Mouse (Mus musculus) forebrain, embryonic 13.5 days (tissue): Measurements from ENCODE around the gene Jak2. TPM values are rescaled to one million over a fixed set of nuclear protein-coding genes. Genes with fewer than 3 reads are reported as not detected.

Experiments used
- ATAC-seq: fragments of 200-750 bp; cut with Nextera tagmentation; 2 replicates; pipeline ENCODE4 v1.8.0; 2017
- H3K27ac ChIP-seq: fragments of 300-500 bp; sonication (generic); 2 replicates; pipeline ENCODE4 v1.5.1; 2015; ENCODE audit warnings: inconsistent platforms, mild to moderate bottlenecking, moderate library complexity
- H3K27me3 ChIP-seq: fragments of 300-500 bp; sonication (generic); 2 replicates; pipeline ENCODE4 v1.6.1; 2015; ENCODE audit warnings: mild to moderate bottlenecking, inconsistent platforms
- H3K36me3 ChIP-seq: fragments of 300-500 bp; sonication (generic); 2 replicates; pipeline ENCODE4 v1.6.1; 2015; ENCODE audit warnings: mild to moderate bottlenecking, inconsistent platforms; ENCODE audit not compliant: poor library complexity, severe bottlenecking
- H3K4me1 ChIP-seq: fragments of 300-500 bp; sonication (generic); 2 replicates; pipeline ENCODE4 v1.6.1; 2015; ENCODE audit warnings: inconsistent platforms
- H3K4me2 ChIP-seq: fragments of 300-500 bp; sonication (generic); 2 replicates; pipeline ENCODE4 v1.6.1; 2015; ENCODE audit warnings: inconsistent platforms, mild to moderate bottlenecking, moderate library complexity
- H3K4me3 ChIP-seq: fragments of 300-500 bp; sonication (generic); 2 replicates; pipeline ENCODE4 v1.5.1; 2015; ENCODE audit warnings: mild to moderate bottlenecking, inconsistent platforms
- H3K9ac ChIP-seq: fragments of 300-500 bp; sonication (generic); 2 replicates; pipeline ENCODE4 v1.6.1; 2015; ENCODE audit warnings: mild to moderate bottlenecking, inconsistent platforms
- H3K9me3 ChIP-seq: fragments of 300-500 bp; sonication (generic); replicated peaks from 2 replicates; pipeline ENCODE4 v1.6.1; 2016; ENCODE audit warnings: inconsistent platforms
- WGBS: fragments of 180-500 bp; shearing (Covaris S2); methylation state at CpG from one replicate; pipeline ENCODE4 v1.1.7; 2015; 5-methylcytosine and 5-hydroxymethylcytosine counted together
- polyA plus RNA-seq: library from polyadenylated mRNA; unstranded; fragments of >200 nt; fragmentation: Nextera tagmentation; extraction: Ambion mirVana; gene quantifications from 2 replicates; pipeline ENCODE4 v1.2.1, GENCODE M21; 2015

Jak2 gene
- polyA plus RNA-seq, 1 experiment from 2014 or later, result 10.7 TPM

GRCm38 (mm10) chr19:29354895-29355877, 103.6 kb downstream of the Jak2 start:
- WGBS, result 4% methylated on average over 20 of the region's 20 CpGs
- H3K9ac ChIP-seq, result no peak overlapping the region
- peak; percentile 79 for ATAC-seq

GRCm38 (mm10) chr19:29356281-29356680, 104.7 kb downstream of the Jak2 start:
- ATAC-seq, result no peak
- Histone ChIP-seq H3K4me3 (no peak overlapping the region), H3K27ac (no peak overlapping the region), H3K4me1 (peaks cover 16% of the 10 kb centered on the region), H3K36me3 (peaks cover 4% of the 10 kb centered on the region; the same call in 1 of the 2 replicates), H3K9me3 (no peaks in the 10 kb centered on the region), H3K4me2 (no peak overlapping the region), H3K9ac (no peak overlapping the region), H3K27me3 (no peaks in the 10 kb centered on the region)
- 85% methylated on average over 11 of the region's 11 CpGs for WGBS

More at GRCm38 (mm10) chr19:29354895-29355877, 103.6 kb downstream of the Jak2 start:
- H3K27ac ChIP-seq, result no peak overlapping the region
- H3K9me3 ChIP-seq, result no peaks in the 10 kb centered on the region
- H3K4me1 ChIP-seq, result peaks cover 6% of the 10 kb centered on the region; the same call in 1 of the 2 replicates
- H3K36me3 ChIP-seq, result peaks cover 4% of the 10 kb centered on the region
- no peaks in the 10 kb centered on the region for H3K27me3 ChIP-seq
- peak overlapping the region; percentile 29 for H3K4me3 ChIP-seq
- H3K4me2 ChIP-seq, result peak overlapping the region; percentile 60

GRCm38 (mm10) chr19:29360251-29360650, 108.6 kb downstream of the Jak2 start:
- H3K4me1 ChIP-seq, result peaks cover 24% of the 10 kb centered on the region
- no peak overlapping the region for H3K27ac ChIP-seq
- H3K4me3 ChIP-seq, result no peak overlapping the region
- no peak overlapping the region for H3K9ac ChIP-seq
- no peaks in the 10 kb centered on the region for H3K9me3 ChIP-seq
- H3K27me3 ChIP-seq, result no peaks in the 10 kb centered on the region
- no peak for ATAC-seq
- 0 out of 2 replicates have a peak overlapping the region, but pooled peaks have one; percentile 71 for H3K4me2 ChIP-seq
- WGBS, result 87% methylated on average over 5 of the region's 5 CpGs
- H3K36me3 ChIP-seq, result peaks cover 4% of the 10 kb centered on the region; the same call in 1 of the 2 replicates

GRCm38 (mm10) chr19:29361468-29362130, 110.0 kb downstream of the Jak2 start:
- peak; percentile 100 for ATAC-seq
- H3K36me3 ChIP-seq, result peaks cover 2% of the 10 kb centered on the region; the same call in 1 of the 2 replicates
- peaks cover 23% of the 10 kb centered on the region for H3K4me1 ChIP-seq
- no peaks in the 10 kb centered on the region for H3K9me3 ChIP-seq
- H3K9ac ChIP-seq, result peak overlapping the region; percentile 75
- H3K4me3 ChIP-seq, result peak overlapping the region; percentile 66
- no peak overlapping the region for H3K27ac ChIP-seq
- no peaks in the 10 kb centered on the region for H3K27me3 ChIP-seq
- 2% methylated on average over 33 of the region's 33 CpGs for WGBS
- peak overlapping the region; percentile 71 for H3K4me2 ChIP-seq

- no peak overlapping the region for H3K27ac ChIP-seq
- peak; percentile 52 for ATAC-seq
- WGBS, result 46% methylated on average over 13 of the region's 13 CpGs
Observed at GRCm38 (mm10) chr19:29362173-29362930, 110.7 kb downstream of the Jak2 start.

More at GRCm38 (mm10) chr19:29362173-29362930, 110.7 kb downstream of the Jak2 start:
- H3K9me3 ChIP-seq, result no peaks in the 10 kb centered on the region
- H3K4me2 ChIP-seq, result peak overlapping the region; percentile 71
- no peaks in the 10 kb centered on the region for H3K27me3 ChIP-seq
- peak overlapping the region; percentile 75 for H3K9ac ChIP-seq
- peaks cover 30% of the 10 kb centered on the region for H3K4me1 ChIP-seq
- no peaks in the 10 kb centered on the region for H3K36me3 ChIP-seq
- H3K4me3 ChIP-seq, result peak overlapping the region; percentile 66

Other genes with a start within 250 kb of the Jak2 start
- gene Ak3, start 203.9 kb upstream of the Jak2 start, polyA plus RNA-seq, result 57.7 and 59.5 TPM in 2 replicates
- gene Rcl1, start 150.5 kb upstream of the Jak2 start, polyA plus RNA-seq, result 37.7 and 38.5 TPM in 2 replicates
- gene Insl6, start 73.5 kb downstream of the Jak2 start, polyA plus RNA-seq, result 3.4 and 3.6 TPM in 2 replicates
- gene Rln1, start 82.8 kb downstream of the Jak2 start, polyA plus RNA-seq, result 1.6 TPM in 2 replicates
- 88.6 and 102 TPM in 2 replicates for gene Plgrkt, start 115.6 kb downstream of the Jak2 start, polyA plus RNA-seq
- 0.38 and 0.41 TPM in 2 replicates for gene Cd274, start 115.6 kb downstream of the Jak2 start, polyA plus RNA-seq
- gene Pdcd1lg2, start 159.1 kb downstream of the Jak2 start, polyA plus RNA-seq, result not detected in 2 replicates